Mouse (Mus musculus) midbrain, postnatal 0 days (tissue): ENCODE data around the gene Nup37. TPM values are rescaled to one million over a fixed set of nuclear protein-coding genes. Genes with fewer than 3 reads are reported as not detected.

Experiments used
- ATAC-seq: fragments of 200-750 bp; cut with Nextera tagmentation; 2 replicates; pipeline ENCODE4 v1.8.0; 2017; ENCODE audit warnings: moderate number of reproducible peaks, mild to moderate bottlenecking, moderate TSS enrichment, moderate library complexity; ENCODE audit not compliant: low FRiP score
- DNase-seq: peaks from one replicate; pipeline ENCODE4 v3.0.0-alpha.2; 2015; ENCODE audit warnings: low spot score
- H3K27ac ChIP-seq: fragments of 300-500 bp; sonication (generic); 2 replicates; pipeline ENCODE4 v1.5.1; 2014; ENCODE audit warnings: low read depth, mild to moderate bottlenecking, low read length, mixed read lengths
- H3K27me3 ChIP-seq: fragments of 300-500 bp; sonication (generic); 2 replicates; pipeline ENCODE4 v1.6.1; 2014; ENCODE audit warnings: low read length, control low read depth, mixed read lengths; ENCODE audit not compliant: insufficient read depth
- H3K36me3 ChIP-seq: fragments of 300-500 bp; sonication (generic); 2 replicates; pipeline ENCODE4 v1.6.1; 2014; ENCODE audit warnings: low read length, control low read depth, mixed read lengths; ENCODE audit not compliant: insufficient read depth
- H3K4me1 ChIP-seq: fragments of 300-500 bp; sonication (generic); 2 replicates; pipeline ENCODE4 v1.6.1; 2014; ENCODE audit warnings: mild to moderate bottlenecking, control low read depth, antibody characterized with exemption, low read length, mixed read lengths; ENCODE audit not compliant: insufficient read depth
- H3K4me2 ChIP-seq: fragments of 300-500 bp; sonication (generic); 2 replicates; pipeline ENCODE4 v1.6.1; 2014; ENCODE audit warnings: low read depth, mild to moderate bottlenecking, low read length, mixed read lengths; ENCODE audit not compliant: poor library complexity, severe bottlenecking
- H3K4me3 ChIP-seq: fragments of 300-500 bp; sonication (generic); 2 replicates; pipeline ENCODE4 v1.5.1; 2014; ENCODE audit warnings: low read depth, mild to moderate bottlenecking, low read length, moderate library complexity
- H3K9ac ChIP-seq: fragments of 300-500 bp; sonication (generic); replicated peaks from 2 replicates; pipeline ENCODE4 v1.6.1; 2014; ENCODE audit warnings: mild to moderate bottlenecking, low read length, moderate library complexity, mixed read lengths; ENCODE audit not compliant: poor library complexity, severe bottlenecking
- H3K9me3 ChIP-seq: fragments of 300-500 bp; sonication (generic); 2 replicates; pipeline ENCODE4 v1.6.1; 2016; ENCODE audit warnings: low read length, control low read depth
- CTCF ChIP-seq: IDR thresholded peaks from 2 replicates; pipeline ENCODE4 v1.5.1; 2016; ENCODE audit warnings: antibody characterized with exemption, mild to moderate bottlenecking
- WGBS: fragments of 180-500 bp; shearing (Covaris S2); extraction: QIAGEN DNeasy Blood & Tissue Kit; methylation state at CpG from one replicate; pipeline ENCODE4 v1.1.7; 2014; 5-methylcytosine and 5-hydroxymethylcytosine counted together
- polyA plus RNA-seq: library from polyadenylated mRNA; unstranded; fragments of >200 nt; fragmentation: Nextera tagmentation; extraction: Ambion mirVana; gene quantifications from 2 replicates; pipeline ENCODE4 v1.2.1, GENCODE M21; 2015
- total RNA-seq: library from RNA; depleted of rRNA; stranded (reverse); fragments of >200 nt; gene quantifications from 2 replicates; pipeline ENCODE4 v1.2.3, GENCODE M21; 2014; rRNA removed

Nup37 gene
- total and polyA plus RNA-seq, 2 experiments from 2014 or later = 11.5 to 12.6 TPM

GRCm38 (mm10) chr10:88214800-88215514 is 68.2 kb downstream of the Nup37 start:
- no peak for TF ChIP-seq CTCF
- ATAC-seq (no peak), DNase-seq (no peak)
- Histone ChIP-seq H3K9ac (no peak overlapping the region), H3K4me1 (no peaks in the 10 kb centered on the region), H3K4me3 (no peak overlapping the region), H3K9me3 (no peaks in the 10 kb centered on the region), H3K27me3 (no peaks in the 10 kb centered on the region), H3K27ac (no peak overlapping the region), H3K4me2 (no peak overlapping the region), H3K36me3 (no peaks in the 10 kb centered on the region; the same call in 1 of the 2 replicates)
- 94% methylated on average over 20 of the region's 20 CpGs for WGBS

GRCm38 (mm10) chr10:88218161-88218560 is 71.4 kb downstream of the Nup37 start:
- peaks cover 6% of the 10 kb centered on the region; the same call in 1 of the 2 replicates for H3K36me3 ChIP-seq
- no peaks in the 10 kb centered on the region for H3K9me3 ChIP-seq
- no peak overlapping the region for H3K4me2 ChIP-seq
- H3K4me3 ChIP-seq = no peak overlapping the region
- no peak overlapping the region for H3K9ac ChIP-seq
- no peaks in the 10 kb centered on the region for H3K4me1 ChIP-seq
- DNase-seq (no peak), ATAC-seq (no peak)
- no peak overlapping the region for H3K27ac ChIP-seq
- 94% methylated on average over 3 of the region's 3 CpGs for WGBS
- H3K27me3 ChIP-seq = no peaks in the 10 kb centered on the region
- TF ChIP-seq CTCF = no peak

DNA sequence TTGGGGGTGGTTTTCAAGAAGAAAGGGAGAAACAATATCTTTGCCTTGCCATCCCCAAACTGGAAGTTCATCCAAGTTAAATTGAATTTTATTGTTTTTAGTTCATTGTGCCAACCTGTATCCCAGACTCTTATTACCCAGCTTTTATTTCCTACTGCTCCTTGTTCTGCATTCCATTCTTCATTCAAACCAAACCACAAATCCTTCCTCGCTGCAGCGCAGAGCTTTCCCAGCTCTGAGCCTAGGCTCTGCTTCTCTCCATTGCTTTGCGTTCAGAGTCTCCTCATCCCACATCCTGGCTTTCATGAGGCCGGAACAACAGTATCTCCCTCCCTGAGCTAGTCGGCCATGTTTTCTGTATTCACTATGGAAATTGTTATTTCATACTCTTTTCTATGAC is 74.9 kb downstream of the Nup37 start:
- TF ChIP-seq CTCF = no peak

GRCm38 (mm10) chr10:88225421-88225820 is 78.6 kb downstream of the Nup37 start:
- no peak for TF ChIP-seq CTCF
- H3K36me3 ChIP-seq = peaks cover 9% of the 10 kb centered on the region; the same call in 1 of the 2 replicates
- H3K27ac ChIP-seq = no peak overlapping the region
- DNase-seq (no peak), ATAC-seq (no peak)
- H3K4me1 ChIP-seq = no peaks in the 10 kb centered on the region
- no peak overlapping the region for H3K9ac ChIP-seq
- no peaks in the 10 kb centered on the region for H3K9me3 ChIP-seq
- no peak overlapping the region for H3K4me3 ChIP-seq
- 90% methylated on average over 5 of the region's 5 CpGs for WGBS
- no peaks in the 10 kb centered on the region for H3K27me3 ChIP-seq
- H3K4me2 ChIP-seq = no peak overlapping the region

More for the DNA sequence above, 74.9 kb downstream of the Nup37 start:
- Histone ChIP-seq H3K4me3 (no peak overlapping the region), H3K27me3 (no peaks in the 10 kb centered on the region), H3K9me3 (no peaks in the 10 kb centered on the region), H3K36me3 (peaks cover 6% of the 10 kb centered on the region; the same call in 1 of the 2 replicates), H3K4me1 (no peaks in the 10 kb centered on the region), H3K9ac (no peak overlapping the region), H3K27ac (no peak overlapping the region), H3K4me2 (no peak overlapping the region)
- 90% methylated on average over 5 of the region's 5 CpGs for WGBS
- no peak for DNase-seq
- no peak for ATAC-seq

DNA sequence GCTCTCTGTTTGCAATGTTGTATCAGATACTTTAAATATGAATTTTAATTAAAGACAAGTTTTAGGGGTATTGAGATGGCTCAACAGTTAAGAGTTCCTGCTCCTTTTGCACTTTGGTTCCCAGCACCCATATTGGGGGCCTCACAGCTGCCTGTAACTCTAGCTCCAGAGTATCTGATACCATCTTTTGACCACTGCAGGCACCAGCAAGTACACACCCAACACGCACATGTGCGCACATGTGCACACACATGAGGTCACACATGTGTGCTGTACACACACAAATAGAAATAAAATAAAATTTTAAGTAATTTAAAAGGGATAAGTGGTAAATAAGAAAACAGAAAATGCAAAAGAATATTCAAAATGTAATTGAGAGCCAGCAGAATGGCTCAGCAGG is 81.2 kb downstream of the Nup37 start:
- no peaks in the 10 kb centered on the region for H3K4me1 ChIP-seq
- ATAC-seq = no peak
- no peak overlapping the region for H3K9ac ChIP-seq
- no peak overlapping the region for H3K4me2 ChIP-seq
- no peak overlapping the region for H3K4me3 ChIP-seq
- H3K27me3 ChIP-seq = no peaks in the 10 kb centered on the region
- peaks cover 4% of the 10 kb centered on the region; the same call in 1 of the 2 replicates for H3K36me3 ChIP-seq
- no peak for DNase-seq
- 100% methylated on average over 2 of the region's 2 CpGs for WGBS
- no peak overlapping the region for H3K27ac ChIP-seq
- TF ChIP-seq CTCF = no peak
- no peaks in the 10 kb centered on the region for H3K9me3 ChIP-seq

Other genes with a start within 250 kb of the Nup37 start
- gene Pmch, start 55.9 kb upstream of the Nup37 start, total RNA-seq = 1.9 and 5.0 TPM in 2 replicates
- 33.3 and 69.0 TPM in 2 replicates for gene Pmch, start 55.9 kb upstream of the Nup37 start, polyA plus RNA-seq
- 2.1 and 7.7 TPM in 2 replicates for gene Parpbp, start 51 bp upstream of the Nup37 start, total RNA-seq
- gene Parpbp, start 51 bp upstream of the Nup37 start, polyA plus RNA-seq = 0.83 and 1.0 TPM in 2 replicates
- gene Washc3, start 54.1 kb downstream of the Nup37 start, total RNA-seq = 15.1 and 18.5 TPM in 2 replicates
- gene Washc3, start 54.1 kb downstream of the Nup37 start, polyA plus RNA-seq = 39.2 and 40.8 TPM in 2 replicates
- gene Dram1, start 232.1 kb downstream of the Nup37 start, total RNA-seq = 0.44 and 1.3 TPM in 2 replicates
- gene Dram1, start 232.1 kb downstream of the Nup37 start, polyA plus RNA-seq = 0.39 and 0.82 TPM in 2 replicates
- gene Gnptab, start 232.1 kb downstream of the Nup37 start, total RNA-seq = 54.0 and 56.0 TPM in 2 replicates
- gene Gnptab, start 232.1 kb downstream of the Nup37 start, polyA plus RNA-seq = 21.9 and 24.0 TPM in 2 replicates